Mouse (Mus musculus) B cell, adult 62 days (primary cell): Measurements from ENCODE around the gene Gpsm2. TPM values are rescaled to one million over a fixed set of nuclear protein-coding genes. Genes with fewer than 3 reads are reported as not detected.

Experiments
- total RNA-seq: library from RNA; stranded (reverse); gene quantifications from 4 replicates; pipeline ENCODE4 v1.2.4, GENCODE M21; 2023

Gene Gpsm2
- 0.26 to 1.1 TPM (median 0.53 TPM) in 3 of 4 replicates, not detected in the other for total RNA-seq

DNA sequence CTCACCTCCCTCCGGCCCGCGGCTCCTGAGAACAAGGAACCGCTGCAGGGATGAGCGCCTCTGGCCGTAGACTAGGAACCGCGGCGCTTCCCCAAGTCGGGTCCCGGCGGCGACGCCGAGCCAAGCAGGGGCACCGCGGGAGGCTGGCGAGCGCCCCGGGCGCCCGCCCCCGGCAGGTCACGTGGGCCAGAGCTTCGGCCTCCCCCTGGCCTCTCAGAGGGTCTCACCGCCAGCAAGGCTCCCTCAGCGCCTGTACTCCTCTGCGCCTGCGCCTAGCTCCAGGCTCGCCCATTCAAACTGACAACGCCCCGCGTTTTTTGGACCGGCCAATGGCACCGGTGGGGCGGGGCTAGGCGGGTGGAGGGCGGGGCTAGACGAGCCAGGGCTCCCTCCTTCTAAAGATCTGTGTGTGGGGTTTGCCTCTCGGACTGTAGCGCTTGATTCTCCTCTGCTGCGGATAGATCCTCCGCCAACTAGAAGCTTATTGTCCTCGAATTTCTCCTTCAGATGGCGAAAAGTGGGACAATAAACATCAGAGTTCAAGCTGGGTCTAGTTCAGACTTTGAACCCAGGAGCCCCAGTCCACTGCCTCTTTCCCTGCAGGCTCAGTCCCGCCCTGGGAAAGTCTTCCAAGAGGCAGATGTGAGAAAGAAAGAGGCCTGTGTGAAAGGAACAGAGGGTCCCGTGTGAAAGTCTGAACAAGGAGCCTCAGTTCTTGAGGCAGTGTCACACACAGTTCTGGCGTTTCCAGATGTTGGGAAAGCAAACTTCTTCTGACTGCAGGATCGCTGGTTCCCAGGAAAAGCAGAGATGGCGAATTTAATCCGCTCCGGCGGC, at the start of gene Gpsm2:
Gpsm2 (minus strand) TSS at position 274 of the 837 bp plus-strand sequence.

DNA sequence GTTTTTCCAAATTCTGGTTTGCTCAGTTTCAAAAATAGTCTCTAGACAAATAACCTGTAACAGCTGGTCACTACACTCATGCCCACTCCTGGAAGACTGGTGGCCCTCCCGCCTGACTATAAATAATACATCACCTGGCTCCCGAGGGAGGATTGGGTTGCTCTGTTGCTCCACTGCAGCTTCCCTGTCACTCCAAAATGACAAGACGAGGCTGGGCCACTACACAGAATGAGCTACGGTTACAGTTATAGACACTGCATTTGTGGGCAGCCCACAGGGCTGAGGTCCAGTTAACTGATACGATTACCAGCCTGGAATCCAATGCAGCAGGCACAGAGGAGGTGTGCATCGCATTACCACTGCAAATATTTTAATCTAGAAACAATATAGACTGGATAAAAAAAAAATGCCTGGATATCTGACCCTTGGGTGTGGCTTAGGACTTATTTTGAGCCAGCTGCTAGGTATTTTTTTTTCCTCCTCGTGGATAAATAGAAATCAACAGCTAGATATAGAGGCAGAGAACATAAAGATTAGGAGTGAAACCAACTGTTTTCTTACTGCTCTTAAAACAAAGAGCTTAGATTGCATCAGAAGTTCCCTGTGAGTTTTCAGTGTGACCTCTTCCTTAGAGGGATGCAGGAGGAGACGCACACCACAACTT, 17.1 kb upstream of the Gpsm2 start, which contains the start of gene Aknad1:
Aknad1 (plus strand) TSS at position 614 of the 664 bp plus-strand sequence.

DNA sequence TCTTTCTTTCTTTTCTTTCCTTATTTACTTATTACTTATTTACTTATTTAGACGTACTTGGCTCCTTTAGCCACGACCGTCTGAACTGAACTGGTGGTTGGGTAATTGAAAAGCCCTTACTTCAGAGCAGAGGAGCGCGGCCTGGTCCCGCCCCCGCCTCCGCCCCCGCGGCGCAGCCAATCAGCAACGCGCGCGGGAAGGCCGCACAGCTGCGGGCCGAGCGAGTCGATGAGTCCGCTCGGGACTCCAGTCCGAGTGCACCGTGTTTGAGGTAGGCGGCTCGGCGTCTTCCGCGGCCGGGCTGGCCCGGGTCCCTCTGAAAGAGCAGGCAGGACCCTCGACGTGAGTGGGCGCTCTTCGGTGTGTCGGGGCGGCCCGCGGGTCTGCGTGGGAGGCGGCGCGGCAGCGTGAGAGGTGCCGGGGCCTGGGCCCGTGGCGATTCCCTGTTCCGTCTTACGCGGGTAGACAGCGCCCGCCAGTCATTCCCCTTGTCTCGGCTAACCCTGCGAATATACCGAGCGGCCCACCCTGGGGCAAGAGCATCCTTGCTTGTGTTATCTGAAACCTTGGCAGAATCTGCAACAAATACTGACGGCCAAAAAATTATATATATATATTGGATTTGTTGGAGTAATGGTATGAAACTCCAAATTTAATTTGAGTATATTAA, 68.3 kb downstream of the Gpsm2 start, which contains the start of gene Clcc1:
Clcc1 (plus strand) TSS at position 204 of the 670 bp plus-strand sequence.

Other genes starting within 250 kb of the Gpsm2 start
- gene 1700013F07Rik, start 188.2 kb downstream of the Gpsm2 start, total RNA-seq: not detected in 4 replicates
- gene 5330417C22Rik, start 185.8 kb downstream of the Gpsm2 start, total RNA-seq: 0.09 to 0.13 TPM in 2 of 4 replicates, not detected in the others
- gene Tmem167b, start 159.8 kb downstream of the Gpsm2 start, total RNA-seq: 39.8 to 42.2 TPM (median 40.4 TPM) in 4 replicates
- 29.1 to 36.1 TPM (median 34.6 TPM) in 4 replicates for gene Taf13, start 150.6 kb downstream of the Gpsm2 start, total RNA-seq
- gene Wdr47, start 131.0 kb downstream of the Gpsm2 start, total RNA-seq: 17.0 to 30.3 TPM (median 21.7 TPM) in 4 replicates
- gene Clcc1, start 68.4 kb downstream of the Gpsm2 start, total RNA-seq: 31.9 to 44.0 TPM (median 39.7 TPM) in 4 replicates
- gene Aknad1, start 17.3 kb upstream of the Gpsm2 start, total RNA-seq: not detected in 4 replicates
- gene Stxbp3, start 118.2 kb upstream of the Gpsm2 start, total RNA-seq: 67.4 to 78.1 TPM (median 72.6 TPM) in 4 replicates
- 0.89 to 2.0 TPM (median 1.1 TPM) in 4 replicates for gene Fndc7, start 167.7 kb upstream of the Gpsm2 start, total RNA-seq
- gene Prpf38b, start 189.4 kb upstream of the Gpsm2 start, total RNA-seq: 246 to 258 TPM (median 247 TPM) in 4 replicates
- 0.52 TPM in 1 of 4 replicates, not detected in the others for gene Henmt1, start 217.6 kb upstream of the Gpsm2 start, total RNA-seq
- gene Gm9857, start 218.1 kb upstream of the Gpsm2 start, total RNA-seq: not detected in 4 replicates